Mouse (Mus musculus) lung, adult 2 months (tissue): Measurements from ENCODE around the gene Samd5.

ENCODE experiments used
- CTCF ChIP-seq: fragments of 200-500 bp; IDR thresholded peaks from 2 replicates; pipeline ENCODE4 v1.5.1; 2011; ENCODE audit warnings: mild to moderate bottlenecking, low read length, control low read depth; ENCODE audit not compliant: insufficient read depth
- POLR2A ChIP-seq: fragments of 200-500 bp; IDR thresholded peaks from 2 replicates; pipeline ENCODE4 v1.6.1; 2011; ENCODE audit warnings: low read depth, mild to moderate bottlenecking, control low read depth, low read length, borderline replicate concordance; ENCODE audit errors: extremely low read depth

DNA sequence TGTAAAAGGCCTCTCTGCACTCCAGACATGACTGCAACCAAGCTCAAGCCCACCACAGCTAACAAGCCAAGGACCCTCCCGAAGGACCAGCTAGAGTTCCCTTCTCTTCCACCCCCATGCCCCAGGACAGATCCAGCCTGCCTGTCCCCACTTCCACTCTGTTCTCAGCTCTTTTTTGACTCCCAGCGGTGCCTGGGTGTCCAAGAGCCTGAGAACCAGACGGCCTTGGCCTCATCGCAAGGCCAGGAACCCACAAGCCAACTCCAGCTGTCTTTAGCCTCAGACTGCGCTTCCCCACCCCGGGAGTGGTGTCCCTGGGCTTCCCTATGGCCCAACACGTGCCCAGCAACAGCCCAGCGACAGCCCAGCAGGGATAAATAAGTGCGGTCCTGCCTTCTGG, 23.1 kb upstream of the Samd5 start:
- TF ChIP-seq POLR2A (no peak), CTCF (no peak)
